Mouse (Mus musculus) E14TG2a.4 (cell line): ENCODE results near the gene Tdrd1.

Experiments
- CTCF ChIP-seq: conservative IDR thresholded peaks from 2 replicates; pipeline ENCODE4 v1.5.1; 2014; ENCODE audit warnings: low read length
- NANOG ChIP-seq: IDR thresholded peaks from 2 replicates; pipeline ENCODE4 v1.6.1; 2014; ENCODE audit warnings: borderline replicate concordance, low read length, mixed read lengths
- POU5F1 ChIP-seq: IDR thresholded peaks from 2 replicates; pipeline ENCODE4 v1.6.1; 2014; ENCODE audit warnings: low read length, borderline replicate concordance

- TF ChIP-seq CTCF (no peak), NANOG (no peak), POU5F1 (no peak)
Measured at GRCm38 (mm10) chr19:56800930-56801655, 24.9 kb upstream of the Tdrd1 start.
